Mouse (Mus musculus) testis, adult 2 months (tissue): ENCODE results near the gene Gm7168.
"Not testable (repeated sequence)": the region's sequence is repeated elsewhere in the genome, so short reads cannot be mapped to it uniquely, and the experiment has no call there.

ENCODE experiments used
- CTCF ChIP-seq: fragments of 200-500 bp; IDR thresholded peaks from 2 replicates; pipeline ENCODE4 v1.5.1; 2012; ENCODE audit warnings: low read depth, mild to moderate bottlenecking, inconsistent platforms, low read length, moderate library complexity; ENCODE audit not compliant: control insufficient read depth, insufficient read depth, insufficient replicate concordance
- POLR2A ChIP-seq: fragments of 200-500 bp; IDR thresholded peaks from 2 replicates; pipeline ENCODE4 v1.6.1; 2012; ENCODE audit warnings: low read depth, mild to moderate bottlenecking, inconsistent platforms, low read length, moderate library complexity; ENCODE audit not compliant: control insufficient read depth

DNA sequence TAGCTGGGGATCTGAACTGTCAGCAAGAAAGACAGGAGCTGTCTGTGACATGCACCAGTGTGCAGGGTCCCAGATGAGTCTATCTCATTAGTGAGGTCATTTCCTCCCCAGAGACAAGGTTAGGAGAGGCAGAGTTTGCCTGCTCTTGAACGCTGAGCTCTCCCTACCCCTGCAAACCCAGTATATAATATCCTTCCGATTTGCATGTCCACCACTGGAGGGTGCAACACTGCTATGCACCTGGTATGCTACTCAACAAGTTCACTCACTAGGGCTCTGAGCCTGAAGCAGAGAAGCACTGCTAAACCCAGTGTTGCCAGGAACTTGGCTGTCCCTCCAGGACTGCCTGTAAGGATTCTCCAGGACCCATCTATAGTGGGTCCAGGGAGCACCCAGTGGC, 45.3 kb downstream of the Gm7168 start:
- not testable (repeated sequence) for TF ChIP-seq POLR2A, CTCF
